Mouse (Mus musculus): ENCODE data around the gene Hilpda. TPM values are rescaled to one million over a fixed set of nuclear protein-coding genes. Genes with fewer than 3 reads are reported as not detected.

Hilpda gene
- 14.3 and 43.1 TPM in 2 replicates for polyA plus RNA-seq (2012; ENCODE audit: insufficient read depth, low replicate concordance)

- peaks cover 35% of the 10 kb centered on the region for H3K4me1 ChIP-seq
- peaks cover 33% of the 10 kb centered on the region for H3K36me3 ChIP-seq (replicated peaks; ENCODE audit: low read length)
- TF ChIP-seq FLI1 (IDR thresholded peaks at IDR 0.05; ENCODE audit: low read length), result no peak
- no peak for TF ChIP-seq GATA1 (IDR thresholded peaks at IDR 0.05; ENCODE audit: borderline replicate concordance, low read length)
- no peaks in the 10 kb centered on the region for H3K27me3 ChIP-seq (replicated peaks)
- no peaks in the 10 kb centered on the region for H3K9me3 ChIP-seq
- peak within 1 kb of the TSS; percentile 94 for H3K4me3 ChIP-seq (replicated peaks)
These were observed at the start of gene Hilpda for GRCm38 (mm10) chr6:29272312-29273072. TSS of gene Hilpda (plus strand) at chr6:29272488.

GRCm38 (mm10) chr6:29229265-29229913 lies 42.9 kb upstream of the Hilpda start:
- Histone ChIP-seq H3K9me3 (peaks cover 6% of the 10 kb centered on the region), H3K36me3 (replicated peaks; ENCODE audit: low read length) (no peaks in the 10 kb centered on the region), H3K4me1 (peaks cover 41% of the 10 kb centered on the region), H3K4me3 (replicated peaks) (peak overlapping the region; percentile 64), H3K27me3 (replicated peaks) (peaks cover 22% of the 10 kb centered on the region)
- TF ChIP-seq GATA1 (IDR thresholded peaks at IDR 0.05; ENCODE audit: borderline replicate concordance, low read length) (no peak), FLI1 (IDR thresholded peaks at IDR 0.05; ENCODE audit: low read length) (no peak)

DNA sequence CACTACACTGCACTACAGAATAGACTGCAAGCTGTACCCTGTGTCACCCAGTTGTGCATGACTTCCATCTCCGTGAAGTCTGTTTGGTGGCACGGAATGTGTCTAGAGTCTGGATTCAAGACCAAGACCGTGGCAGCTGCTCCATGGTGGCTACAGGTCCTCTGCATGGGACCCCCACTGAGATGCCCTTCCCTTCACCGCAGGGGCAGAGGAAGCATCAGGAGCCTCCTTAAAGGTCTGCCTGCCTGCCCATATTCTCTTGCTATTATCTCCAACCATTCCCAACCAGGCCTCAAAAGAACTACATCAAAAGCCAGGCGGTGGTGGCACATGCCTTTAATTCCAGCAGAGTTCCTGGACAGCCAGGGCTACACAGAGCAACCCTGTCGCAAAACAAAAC lies 41.9 kb upstream of the Hilpda start:
- Histone ChIP-seq H3K36me3 (replicated peaks; ENCODE audit: low read length) (no peaks in the 10 kb centered on the region), H3K4me3 (replicated peaks) (no peak overlapping the region), H3K27me3 (replicated peaks) (peaks cover 26% of the 10 kb centered on the region), H3K4me1 (peaks cover 50% of the 10 kb centered on the region), H3K9me3 (peaks cover 4% of the 10 kb centered on the region)
- TF ChIP-seq GATA1 (IDR thresholded peaks at IDR 0.05; ENCODE audit: borderline replicate concordance, low read length), result no peak
- no peak for TF ChIP-seq FLI1 (IDR thresholded peaks at IDR 0.05; ENCODE audit: low read length)

GRCm38 (mm10) chr6:29231799-29232198 lies 40.5 kb upstream of the Hilpda start:
- peak overlapping the region; percentile 10 for H3K4me3 ChIP-seq (replicated peaks)
- peaks cover 50% of the 10 kb centered on the region for H3K4me1 ChIP-seq
- no peaks in the 10 kb centered on the region for H3K9me3 ChIP-seq
- H3K27me3 ChIP-seq (replicated peaks), result peaks cover 25% of the 10 kb centered on the region
- TF ChIP-seq GATA1 (IDR thresholded peaks at IDR 0.05; ENCODE audit: borderline replicate concordance, low read length), result no peak
- no peak for TF ChIP-seq FLI1 (IDR thresholded peaks at IDR 0.05; ENCODE audit: low read length)
- H3K36me3 ChIP-seq (replicated peaks; ENCODE audit: low read length), result no peaks in the 10 kb centered on the region

- Histone ChIP-seq H3K36me3 (replicated peaks; ENCODE audit: low read length) (no peaks in the 10 kb centered on the region), H3K4me3 (replicated peaks) (no peak overlapping the region), H3K4me1 (peaks cover 47% of the 10 kb centered on the region), H3K9me3 (peaks cover 5% of the 10 kb centered on the region), H3K27me3 (replicated peaks) (peaks cover 28% of the 10 kb centered on the region)
- TF ChIP-seq FLI1 (IDR thresholded peaks at IDR 0.05; ENCODE audit: low read length) (no peak), GATA1 (IDR thresholded peaks at IDR 0.05; ENCODE audit: borderline replicate concordance, low read length) (no peak)
These were observed 40.0 kb upstream of the Hilpda start for GRCm38 (mm10) chr6:29232321-29232720.

DNA sequence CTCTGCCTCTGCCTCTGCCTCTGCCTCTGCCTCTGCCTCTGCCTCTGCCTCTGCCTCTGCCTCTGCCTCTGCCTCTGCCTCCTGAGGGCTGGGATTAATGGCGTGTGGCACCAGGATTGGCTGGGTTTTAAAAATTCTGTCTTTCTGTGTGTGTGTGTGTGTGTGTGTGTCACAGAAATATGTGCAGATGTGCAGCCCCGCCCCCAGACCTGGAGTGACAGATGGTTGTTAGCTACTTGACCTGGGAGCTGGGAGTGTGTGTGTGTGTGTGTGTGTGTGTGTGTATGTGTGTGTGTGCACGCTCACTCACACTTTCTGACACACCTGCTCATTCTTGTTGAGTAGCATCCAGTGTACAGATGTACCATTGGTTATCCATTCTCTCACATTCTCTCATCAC lies 38.6 kb upstream of the Hilpda start:
- Histone ChIP-seq H3K9me3 (peaks cover 7% of the 10 kb centered on the region), H3K4me3 (replicated peaks) (no peak overlapping the region), H3K4me1 (peaks cover 42% of the 10 kb centered on the region), H3K36me3 (replicated peaks; ENCODE audit: low read length) (no peaks in the 10 kb centered on the region), H3K27me3 (replicated peaks) (peaks cover 24% of the 10 kb centered on the region)
- TF ChIP-seq GATA1 (IDR thresholded peaks at IDR 0.05; ENCODE audit: borderline replicate concordance, low read length), result no peak
- TF ChIP-seq FLI1 (IDR thresholded peaks at IDR 0.05; ENCODE audit: low read length), result no peak

DNA sequence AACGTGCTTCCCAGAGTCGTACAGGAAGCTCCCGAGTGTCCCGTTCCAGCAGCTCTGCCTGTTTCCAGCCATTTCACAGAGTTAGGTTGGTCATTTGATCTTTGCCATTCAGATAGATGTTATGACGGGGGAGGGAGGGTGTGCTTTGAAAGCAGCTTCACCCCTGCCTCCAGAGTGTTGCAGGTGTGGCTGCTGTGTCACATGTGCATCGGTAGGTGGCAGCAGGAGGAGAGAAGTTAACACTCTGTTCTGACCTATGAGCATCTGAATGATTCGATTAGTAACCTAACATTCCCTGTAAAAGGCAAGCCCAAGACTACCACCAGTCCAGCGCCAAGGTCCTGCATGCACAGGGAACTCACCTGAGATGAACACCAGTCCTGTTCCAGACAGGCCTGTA lies 38.0 kb upstream of the Hilpda start:
- peaks cover 7% of the 10 kb centered on the region for H3K9me3 ChIP-seq
- no peaks in the 10 kb centered on the region for H3K36me3 ChIP-seq (replicated peaks; ENCODE audit: low read length)
- H3K4me3 ChIP-seq (replicated peaks), result no peak overlapping the region
- H3K27me3 ChIP-seq (replicated peaks), result peaks cover 24% of the 10 kb centered on the region
- TF ChIP-seq FLI1 (IDR thresholded peaks at IDR 0.05; ENCODE audit: low read length), result no peak
- TF ChIP-seq GATA1 (IDR thresholded peaks at IDR 0.05; ENCODE audit: borderline replicate concordance, low read length), result no peak
- H3K4me1 ChIP-seq, result peaks cover 37% of the 10 kb centered on the region

DNA sequence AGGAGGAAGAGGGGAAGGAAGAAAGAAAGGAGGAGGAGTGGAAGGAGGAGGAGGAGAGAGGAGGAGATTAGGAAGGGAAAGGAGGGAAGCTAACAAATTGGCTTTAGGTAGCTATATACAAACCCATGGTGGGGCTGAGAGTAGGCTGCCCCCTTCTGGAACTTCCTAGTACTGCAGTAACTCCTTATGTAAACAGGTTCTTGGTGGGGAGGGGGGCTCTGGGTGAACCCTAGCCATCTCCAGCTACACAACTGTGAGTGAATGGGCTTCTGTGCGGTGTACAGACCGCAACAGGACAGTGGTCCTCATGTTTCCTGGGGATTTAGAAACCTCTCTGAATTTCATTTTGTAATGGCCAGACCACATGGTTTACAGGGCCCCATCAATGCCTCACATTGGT lies 31.5 kb upstream of the Hilpda start:
- Histone ChIP-seq H3K4me3 (replicated peaks) (no peak overlapping the region), H3K4me1 (peaks cover 15% of the 10 kb centered on the region), H3K27me3 (replicated peaks) (peaks cover 14% of the 10 kb centered on the region), H3K9me3 (peaks cover 7% of the 10 kb centered on the region), H3K36me3 (replicated peaks; ENCODE audit: low read length) (no peaks in the 10 kb centered on the region)
- TF ChIP-seq FLI1 (IDR thresholded peaks at IDR 0.05; ENCODE audit: low read length), result no peak
- no peak for TF ChIP-seq GATA1 (IDR thresholded peaks at IDR 0.05; ENCODE audit: borderline replicate concordance, low read length)

- Histone ChIP-seq H3K9me3 (peaks cover 7% of the 10 kb centered on the region), H3K4me1 (peaks cover 24% of the 10 kb centered on the region), H3K27me3 (replicated peaks) (peaks cover 17% of the 10 kb centered on the region), H3K4me3 (replicated peaks) (no peak overlapping the region), H3K36me3 (replicated peaks; ENCODE audit: low read length) (no peaks in the 10 kb centered on the region)
- TF ChIP-seq GATA1 (IDR thresholded peaks at IDR 0.05; ENCODE audit: borderline replicate concordance, low read length), result no peak
- TF ChIP-seq FLI1 (IDR thresholded peaks at IDR 0.05; ENCODE audit: low read length), result no peak
These were observed 30.6 kb upstream of the Hilpda start for GRCm38 (mm10) chr6:29241697-29242096.

DNA sequence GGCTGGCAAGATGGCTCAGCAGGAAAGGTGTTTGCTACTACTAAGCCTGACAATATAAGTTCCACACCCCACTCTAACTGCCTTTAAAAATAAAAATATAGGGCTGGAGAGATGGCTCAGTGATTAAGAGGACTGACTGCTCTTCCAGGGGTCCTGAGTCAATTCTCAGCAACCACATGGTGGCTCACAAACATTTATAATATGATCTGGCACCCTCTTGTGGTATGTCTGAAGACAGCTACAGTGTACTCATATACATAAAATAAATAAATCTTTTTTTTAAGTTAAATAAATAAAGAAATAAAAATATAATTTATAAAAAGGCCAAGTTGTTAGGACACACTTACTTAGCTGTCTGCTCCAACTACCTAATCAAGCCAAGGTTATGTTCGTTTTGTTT lies 30.0 kb upstream of the Hilpda start:
- Histone ChIP-seq H3K4me1 (peaks cover 30% of the 10 kb centered on the region), H3K36me3 (replicated peaks; ENCODE audit: low read length) (no peaks in the 10 kb centered on the region), H3K4me3 (replicated peaks) (no peak overlapping the region), H3K27me3 (replicated peaks) (peaks cover 19% of the 10 kb centered on the region), H3K9me3 (peaks cover 2% of the 10 kb centered on the region)
- TF ChIP-seq FLI1 (IDR thresholded peaks at IDR 0.05; ENCODE audit: low read length), result no peak
- TF ChIP-seq GATA1 (IDR thresholded peaks at IDR 0.05; ENCODE audit: borderline replicate concordance, low read length), result no peak

Measured in megakaryocyte, embryonic 14.5 days (primary cell).